Mouse (Mus musculus): ENCODE measurements around the gene Commd1. TPM values are rescaled to one million over a fixed set of nuclear protein-coding genes. Genes with fewer than 3 reads are reported as not detected.

Commd1 gene
- polyA plus RNA-seq, 1 experiment, result 5.2 TPM

DNA sequence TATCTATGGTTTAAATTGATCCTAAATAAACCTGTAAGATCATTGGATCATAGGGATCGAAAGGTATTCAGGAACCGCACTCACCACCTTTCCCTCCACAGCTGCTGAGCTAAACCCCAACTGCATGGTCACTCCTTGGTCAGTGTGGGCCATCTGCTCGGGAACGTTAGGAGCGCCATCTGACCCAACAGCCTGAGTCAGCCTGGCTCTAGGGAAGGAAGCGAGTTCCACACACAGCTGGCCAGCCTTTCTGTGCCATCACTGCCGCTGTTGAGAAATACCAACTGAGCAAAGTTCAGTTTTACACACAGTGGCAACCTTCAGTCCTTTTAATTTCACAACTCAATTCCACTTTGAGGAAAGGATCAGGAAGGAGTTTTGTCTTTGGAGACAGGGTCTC is 90.3 kb downstream of the Commd1 start:
- H3K27me3 ChIP-seq (ENCODE audit: control insufficient read depth), result no peaks in the 10 kb centered on the region
- no peaks in the 10 kb centered on the region for H3K36me3 ChIP-seq (ENCODE audit: control insufficient read depth)
- H3K4me3 ChIP-seq (replicated peaks), result no peak overlapping the region
- TF ChIP-seq TAL1 (IDR thresholded peaks at IDR 0.05; ENCODE audit: low read length) (no peak), GATA1 (IDR thresholded peaks at IDR 0.05; ENCODE audit: low read length) (no peak)
- H3K9me3 ChIP-seq (ENCODE audit: control insufficient read depth, low read length), result no peaks in the 10 kb centered on the region
- no peaks in the 10 kb centered on the region for H3K4me1 ChIP-seq (ENCODE audit: control insufficient read depth)

DNA sequence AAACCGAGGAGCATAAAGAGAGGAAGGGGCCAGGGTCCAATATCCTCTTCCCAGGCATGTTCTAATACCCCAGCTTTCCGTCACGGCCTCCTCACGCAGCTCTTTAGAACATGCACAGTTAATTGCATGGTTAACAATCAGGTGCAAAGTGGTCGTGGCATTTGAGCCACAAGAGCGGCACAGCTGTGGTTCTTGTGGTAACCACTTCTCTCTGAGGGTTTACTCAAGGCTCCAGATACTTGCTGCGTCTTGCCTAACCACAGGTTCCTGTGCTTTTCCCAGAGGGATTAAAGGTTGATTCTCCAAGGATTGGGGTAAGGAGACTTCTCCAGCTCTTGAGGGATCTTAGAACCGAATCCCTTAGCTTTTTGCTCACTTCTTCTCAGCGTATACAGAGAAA is 90.9 kb downstream of the Commd1 start:
- H3K4me1 ChIP-seq (ENCODE audit: control insufficient read depth), result no peaks in the 10 kb centered on the region
- no peaks in the 10 kb centered on the region for H3K36me3 ChIP-seq (ENCODE audit: control insufficient read depth)
- H3K9me3 ChIP-seq (ENCODE audit: control insufficient read depth, low read length), result no peaks in the 10 kb centered on the region
- TF ChIP-seq TAL1 (IDR thresholded peaks at IDR 0.05; ENCODE audit: low read length) (no peak), GATA1 (IDR thresholded peaks at IDR 0.05; ENCODE audit: low read length) (no peak)
- no peak overlapping the region for H3K4me3 ChIP-seq (replicated peaks)
- no peaks in the 10 kb centered on the region for H3K27me3 ChIP-seq (ENCODE audit: control insufficient read depth)

DNA sequence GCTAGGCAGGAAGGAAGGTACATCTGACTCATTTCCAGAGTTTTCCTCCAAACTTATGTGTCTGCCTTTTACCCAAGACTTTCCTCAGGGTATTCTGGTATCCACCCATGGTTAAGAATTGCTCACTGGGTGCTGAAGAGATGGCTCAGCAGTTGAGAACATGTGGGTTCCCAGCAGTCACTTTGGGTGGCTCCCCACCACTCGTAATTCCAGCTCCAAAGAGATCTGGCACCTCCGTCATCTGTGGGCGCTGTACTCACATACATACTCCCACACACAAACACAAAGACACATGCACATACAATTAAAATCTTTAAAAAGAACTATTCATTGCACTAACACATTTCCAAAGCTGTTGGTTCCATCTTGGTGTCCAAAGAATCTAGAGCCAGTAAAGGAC is 93.0 kb downstream of the Commd1 start:
- H3K4me3 ChIP-seq (replicated peaks), result no peak overlapping the region
- no peaks in the 10 kb centered on the region for H3K9me3 ChIP-seq (ENCODE audit: control insufficient read depth, low read length)
- no peaks in the 10 kb centered on the region for H3K36me3 ChIP-seq (ENCODE audit: control insufficient read depth)
- TF ChIP-seq GATA1 (IDR thresholded peaks at IDR 0.05; ENCODE audit: low read length) (no peak), TAL1 (IDR thresholded peaks at IDR 0.05; ENCODE audit: low read length) (no peak)
- H3K27me3 ChIP-seq (ENCODE audit: control insufficient read depth), result no peaks in the 10 kb centered on the region
- H3K4me1 ChIP-seq (ENCODE audit: control insufficient read depth), result no peaks in the 10 kb centered on the region

DNA sequence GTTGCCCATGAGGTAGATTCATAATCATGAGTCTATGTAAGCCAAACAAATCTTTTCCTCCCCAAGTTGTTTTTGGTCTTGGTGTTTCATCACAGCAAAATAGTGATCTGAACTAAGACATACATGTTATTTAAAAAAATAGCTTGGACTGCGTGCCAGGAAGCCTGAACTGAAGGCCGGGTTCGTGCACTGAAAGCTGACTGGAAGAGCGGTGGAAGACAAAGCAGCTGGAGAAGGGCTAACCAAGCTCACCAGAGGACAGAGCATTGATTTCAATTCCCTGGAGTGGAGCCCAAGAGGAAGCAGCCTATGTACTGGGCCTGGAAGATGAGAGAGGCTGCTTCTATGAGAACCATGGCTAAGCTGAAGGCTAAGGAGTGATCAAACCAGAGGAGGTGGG is 95.2 kb downstream of the Commd1 start:
- TF ChIP-seq TAL1 (IDR thresholded peaks at IDR 0.05; ENCODE audit: low read length) (no peak), GATA1 (IDR thresholded peaks at IDR 0.05; ENCODE audit: low read length) (no peak)
- Histone ChIP-seq H3K36me3 (ENCODE audit: control insufficient read depth) (no peaks in the 10 kb centered on the region), H3K4me3 (replicated peaks) (no peak overlapping the region), H3K27me3 (ENCODE audit: control insufficient read depth) (no peaks in the 10 kb centered on the region), H3K4me1 (ENCODE audit: control insufficient read depth) (no peaks in the 10 kb centered on the region), H3K9me3 (ENCODE audit: control insufficient read depth, low read length) (no peaks in the 10 kb centered on the region)

DNA sequence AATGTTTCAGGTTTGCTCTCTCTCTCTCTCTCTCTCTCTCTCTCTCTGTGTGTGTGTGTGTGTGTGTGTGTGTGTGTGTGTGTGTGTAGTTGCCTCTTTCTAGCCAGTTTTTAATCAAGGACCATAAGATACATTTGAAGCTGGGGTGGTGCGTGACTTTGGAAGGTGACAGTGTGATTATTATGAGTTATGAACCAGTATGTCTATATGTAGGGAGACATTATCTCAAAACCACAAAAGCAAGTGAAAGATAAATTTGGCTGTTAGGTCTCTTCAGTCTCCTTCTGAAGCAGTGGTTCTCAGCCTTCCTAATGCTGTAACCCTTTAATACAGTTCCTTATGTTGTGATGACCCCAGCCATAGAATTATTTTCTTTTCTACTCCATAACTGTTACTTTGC is 96.8 kb downstream of the Commd1 start:
- Histone ChIP-seq H3K4me3 (replicated peaks) (no peak overlapping the region), H3K9me3 (ENCODE audit: control insufficient read depth, low read length) (no peaks in the 10 kb centered on the region), H3K36me3 (ENCODE audit: control insufficient read depth) (no peaks in the 10 kb centered on the region), H3K27me3 (ENCODE audit: control insufficient read depth) (no peaks in the 10 kb centered on the region), H3K4me1 (ENCODE audit: control insufficient read depth) (no peaks in the 10 kb centered on the region)
- TF ChIP-seq TAL1 (IDR thresholded peaks at IDR 0.05; ENCODE audit: low read length), result no peak
- no peak for TF ChIP-seq GATA1 (IDR thresholded peaks at IDR 0.05; ENCODE audit: low read length)

- Histone ChIP-seq H3K4me3 (replicated peaks) (no peak overlapping the region), H3K4me1 (ENCODE audit: control insufficient read depth) (no peaks in the 10 kb centered on the region; the same call in 1 of the 2 replicates), H3K9me3 (ENCODE audit: control insufficient read depth, low read length) (no peaks in the 10 kb centered on the region), H3K27me3 (ENCODE audit: control insufficient read depth) (no peaks in the 10 kb centered on the region), H3K36me3 (ENCODE audit: control insufficient read depth) (no peaks in the 10 kb centered on the region)
- no peak for TF ChIP-seq TAL1 (IDR thresholded peaks at IDR 0.05; ENCODE audit: low read length)
- TF ChIP-seq GATA1 (IDR thresholded peaks at IDR 0.05; ENCODE audit: low read length), result no peak
Measured at GRCm38 (mm10) chr11:22883676-22884075, 98.5 kb downstream of the Commd1 start.

- no peak overlapping the region for H3K4me3 ChIP-seq (replicated peaks)
- H3K9me3 ChIP-seq (ENCODE audit: control insufficient read depth, low read length), result no peaks in the 10 kb centered on the region
- H3K4me1 ChIP-seq (ENCODE audit: control insufficient read depth), result peaks cover 3% of the 10 kb centered on the region; the same call in 1 of the 2 replicates
- no peaks in the 10 kb centered on the region for H3K27me3 ChIP-seq (ENCODE audit: control insufficient read depth)
- TF ChIP-seq TAL1 (IDR thresholded peaks at IDR 0.05; ENCODE audit: low read length), result no peak
- TF ChIP-seq GATA1 (IDR thresholded peaks at IDR 0.05; ENCODE audit: low read length), result no peak
- H3K36me3 ChIP-seq (ENCODE audit: control insufficient read depth), result no peaks in the 10 kb centered on the region
Measured at GRCm38 (mm10) chr11:22882926-22883325, 99.3 kb downstream of the Commd1 start.

GRCm38 (mm10) chr11:22880383-22881172 is 101.6 kb downstream of the Commd1 start:
- Histone ChIP-seq H3K4me3 (replicated peaks) (no peak overlapping the region), H3K9me3 (ENCODE audit: control insufficient read depth, low read length) (no peaks in the 10 kb centered on the region), H3K4me1 (ENCODE audit: control insufficient read depth) (peaks cover 15% of the 10 kb centered on the region), H3K27me3 (ENCODE audit: control insufficient read depth) (no peaks in the 10 kb centered on the region), H3K36me3 (ENCODE audit: control insufficient read depth) (no peaks in the 10 kb centered on the region)
- no peak for TF ChIP-seq TAL1 (IDR thresholded peaks at IDR 0.05; ENCODE audit: low read length)

- H3K4me1 ChIP-seq (ENCODE audit: control insufficient read depth), result peaks cover 15% of the 10 kb centered on the region
- no peak overlapping the region for H3K4me3 ChIP-seq (replicated peaks)
- H3K36me3 ChIP-seq (ENCODE audit: control insufficient read depth), result no peaks in the 10 kb centered on the region
- no peaks in the 10 kb centered on the region for H3K9me3 ChIP-seq (ENCODE audit: control insufficient read depth, low read length)
- TF ChIP-seq GATA1 (IDR thresholded peaks at IDR 0.05; ENCODE audit: low read length) (no peak), TAL1 (IDR thresholded peaks at IDR 0.05; ENCODE audit: low read length) (no peak)
- H3K27me3 ChIP-seq (ENCODE audit: control insufficient read depth), result no peaks in the 10 kb centered on the region
Measured at GRCm38 (mm10) chr11:22879645-22880044, 102.5 kb downstream of the Commd1 start.

Measured in erythroblast, embryonic 14.5 days (primary cell).